Mouse (Mus musculus) naive thymus-derived CD4-positive, alpha-beta T cell, adult 5 months (primary cell): ENCODE data around the gene Rasgrf1. TPM values are rescaled to one million over a fixed set of nuclear protein-coding genes. Genes with fewer than 3 reads are reported as not detected.

ENCODE experiments used
- polyA plus RNA-seq: library from polyadenylated mRNA; unstranded; fragments of 100-300 nt; shearing (Covaris generic); gene quantifications from one replicate; pipeline ENCODE4 v1.2.1, GENCODE M21; 2017

Rasgrf1 gene
- polyA plus RNA-seq, result not detected

DNA sequence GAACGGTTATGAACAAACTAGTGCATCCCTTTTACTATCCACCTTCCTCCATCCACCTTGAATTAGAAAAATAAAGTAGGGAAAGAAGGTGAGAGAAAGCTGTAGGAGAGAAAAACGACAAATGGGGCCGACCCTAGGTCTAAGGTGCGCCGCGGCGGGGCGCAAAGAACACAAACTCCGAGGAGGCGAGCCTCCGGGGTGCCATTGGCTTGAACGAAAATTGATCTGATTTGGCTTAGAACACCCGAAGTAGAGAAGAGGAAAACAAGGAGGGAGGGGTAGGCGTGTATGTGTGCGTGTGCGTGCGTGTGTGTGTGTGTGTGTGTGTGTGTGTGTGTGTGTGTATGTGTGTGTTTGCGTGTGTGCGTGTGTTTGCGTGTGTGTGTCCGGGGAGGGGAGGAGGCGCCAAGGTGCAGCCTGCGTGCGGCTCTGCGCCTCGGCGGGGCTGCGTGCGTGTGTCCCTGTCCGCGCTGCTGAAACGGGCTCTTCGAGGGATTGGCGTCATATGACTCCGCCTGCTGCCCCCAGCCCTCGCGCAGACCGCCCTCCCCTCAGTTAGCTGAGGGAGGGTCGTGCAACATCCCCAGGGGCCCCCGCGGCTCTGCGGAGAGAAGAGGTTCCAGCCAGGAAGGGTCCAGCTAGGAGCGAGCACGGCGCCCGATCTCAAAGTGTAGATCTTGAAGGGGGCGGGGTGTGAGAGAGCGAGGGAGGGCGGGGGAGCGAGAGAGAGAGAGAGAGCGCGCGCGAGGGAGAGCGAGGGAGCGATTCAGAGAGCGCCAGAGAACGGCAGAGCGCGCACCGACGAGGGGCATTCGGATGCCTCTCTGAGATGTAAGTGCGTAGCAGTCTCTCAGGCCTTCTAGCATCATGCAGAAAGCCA lies at the start of gene Rasgrf1:
Gene Rasgrf1, plus strand, starts transcription at position 778 of the 880 bp plus-strand sequence.

GRCm38 (mm10) chr9:90053852-90054251 lies 144.1 kb downstream of the Rasgrf1 start, which contains the start of gene Ctsh:
Gene Ctsh (plus strand): TSS chr9:90054152.

Other genes starting within 250 kb of the Rasgrf1 start
- 16.2 TPM for gene Tmed3, start 204.8 kb upstream of the Rasgrf1 start, polyA plus RNA-seq
- gene Ankrd34c, start 171.4 kb upstream of the Rasgrf1 start, polyA plus RNA-seq, result not detected
- not detected for gene Ctsh, start 144.2 kb downstream of the Rasgrf1 start, polyA plus RNA-seq
- gene Morf4l1, start 204.9 kb downstream of the Rasgrf1 start, polyA plus RNA-seq, result 411 TPM